Mouse (Mus musculus) thymus, adult 2 months (tissue): ENCODE results near the gene Dnah9. TPM values are rescaled to one million over a fixed set of nuclear protein-coding genes. Genes with fewer than 3 reads are reported as not detected.

ENCODE experiments used
- DNase-seq: peaks from one replicate; pipeline ENCODE4 v3.0.0; 2021
- H3K27ac ChIP-seq: fragments of 200-500 bp; 2 replicates; pipeline ENCODE4 v1.5.1; 2012; ENCODE audit warnings: low read length, control low read depth; ENCODE audit not compliant: control insufficient read depth, insufficient read depth
- H3K27me3 ChIP-seq: fragments of 200-500 bp; 2 replicates; pipeline ENCODE4 v1.6.1; 2012; ENCODE audit warnings: mild to moderate bottlenecking, low read length, moderate library complexity, mixed read lengths; ENCODE audit not compliant: control insufficient read depth, insufficient read depth
- H3K36me3 ChIP-seq: fragments of 200-500 bp; 2 replicates; pipeline ENCODE4 v1.6.1; 2012; ENCODE audit warnings: mild to moderate bottlenecking, low read length, moderate library complexity; ENCODE audit not compliant: control insufficient read depth, insufficient read depth
- H3K4me1 ChIP-seq: fragments of 200-500 bp; replicated peaks from 2 replicates; pipeline ENCODE4 v1.6.1; 2012; ENCODE audit warnings: low read length; ENCODE audit not compliant: control insufficient read depth, insufficient read depth
- H3K4me3 ChIP-seq: fragments of 200-500 bp; 2 replicates; pipeline ENCODE4 v1.5.1; 2012; ENCODE audit warnings: mild to moderate bottlenecking, low read length, control low read depth, moderate library complexity; ENCODE audit not compliant: control insufficient read depth, insufficient read depth
- CTCF ChIP-seq: fragments of 200-500 bp; IDR thresholded peaks from 2 replicates; pipeline ENCODE4 v1.5.1; 2012; ENCODE audit warnings: mild to moderate bottlenecking, control low read depth, low read length, moderate library complexity, borderline replicate concordance; ENCODE audit not compliant: control insufficient read depth, poor library complexity, insufficient read depth; ENCODE audit errors: extremely low read depth
- POLR2A ChIP-seq: fragments of 200-500 bp; IDR thresholded peaks from 2 replicates; pipeline ENCODE4 v1.6.1; 2012; ENCODE audit warnings: mild to moderate bottlenecking, low read length, control low read depth, moderate library complexity; ENCODE audit not compliant: control insufficient read depth, poor library complexity, insufficient read depth; ENCODE audit errors: extremely low read depth
- WGBS: fragments of 180-500 bp; shearing (Covaris S2); methylation state at CpG from one replicate; pipeline ENCODE4 v1.1.7; 2018; 5-methylcytosine and 5-hydroxymethylcytosine counted together
- polyA plus RNA-seq: library from polyadenylated mRNA; depleted of rRNA; stranded (reverse); fragments of >200 nt; gene quantifications from 2 replicates; pipeline ENCODE4 v1.2.3, GENCODE M21; 2012; rRNA removed

Dnah9 gene
- 1.4 and 2.8 TPM in 2 replicates for polyA plus RNA-seq

DNA sequence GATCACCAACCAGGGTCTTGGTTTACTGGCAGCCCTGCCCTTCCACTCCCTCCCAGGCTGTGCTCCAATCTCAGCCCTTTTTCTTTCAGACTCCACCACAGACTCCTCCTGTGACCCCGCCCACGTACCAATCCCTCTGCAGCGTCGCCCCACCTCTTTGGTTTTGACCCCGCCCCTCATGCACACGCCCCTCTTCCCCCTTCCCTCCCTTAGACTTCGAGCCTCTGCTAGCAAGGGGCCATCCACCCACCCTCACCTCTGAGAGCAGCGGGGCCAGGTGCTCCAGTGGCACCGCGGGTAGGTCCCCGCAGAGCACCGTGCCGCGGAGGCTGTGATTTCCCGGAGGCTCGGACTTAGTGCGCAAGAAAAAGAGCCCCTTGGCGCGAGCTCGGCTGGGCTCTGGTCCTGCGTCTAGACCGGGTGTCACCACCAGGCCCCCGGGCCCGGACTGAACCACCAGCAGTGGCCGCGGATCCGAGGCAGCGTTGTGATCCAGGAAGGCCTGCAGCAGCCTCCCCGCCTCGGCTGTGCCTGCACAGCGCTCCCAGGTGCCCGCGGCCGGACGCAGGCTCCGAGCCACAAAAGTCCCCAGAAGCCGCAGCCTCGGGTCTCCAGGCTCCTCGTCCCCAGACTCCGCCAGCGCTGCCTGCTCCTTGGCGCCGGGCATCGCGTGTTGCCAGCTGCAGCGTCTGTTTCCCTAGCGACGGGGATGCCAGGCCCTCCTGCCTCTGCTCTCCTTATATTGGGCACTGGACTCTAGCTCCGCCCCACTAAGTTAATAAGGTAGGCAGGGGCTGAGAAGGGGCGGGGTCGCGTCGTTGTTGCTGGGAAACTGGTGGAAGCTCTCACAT lies at the start of gene Dnah9:
TSS of gene Dnah9 (minus strand) at position 751 of the 851 bp plus-strand sequence.
- H3K27ac ChIP-seq, result no peak within 1 kb of the TSS
- TF ChIP-seq POLR2A (no peak), CTCF (no peak)
- no peaks in the 10 kb centered on the region for H3K27me3 ChIP-seq
- H3K4me3 ChIP-seq, result peak within 1 kb of the TSS; percentile 4; the same call in 1 of the 2 replicates
- no peaks in the 10 kb centered on the region; the same call in 1 of the 2 replicates for H3K4me1 ChIP-seq
- 4% methylated on average over 53 of the region's 53 CpGs for WGBS
- no peaks in the 10 kb centered on the region for H3K36me3 ChIP-seq
- DNase-seq, result peak; percentile 5

GRCm38 (mm10) chr11:66188627-66189287 lies 20.4 kb upstream of the Dnah9 start:
- DNase-seq, result no peak
- Histone ChIP-seq H3K4me3 (no peak overlapping the region), H3K36me3 (no peaks in the 10 kb centered on the region), H3K4me1 (no peaks in the 10 kb centered on the region), H3K27ac (no peak overlapping the region), H3K27me3 (no peaks in the 10 kb centered on the region)
- WGBS, result 84% methylated on average over 3 of the region's 3 CpGs
- TF ChIP-seq POLR2A (no peak), CTCF (no peak)

GRCm38 (mm10) chr11:66188146-66188545 lies 19.8 kb upstream of the Dnah9 start:
- H3K36me3 ChIP-seq, result no peaks in the 10 kb centered on the region
- H3K27ac ChIP-seq, result no peak overlapping the region
- H3K27me3 ChIP-seq, result no peaks in the 10 kb centered on the region
- DNase-seq, result no peak
- WGBS, result 93% methylated on average over 2 of the region's 2 CpGs
- H3K4me3 ChIP-seq, result no peak overlapping the region
- no peak for TF ChIP-seq CTCF
- no peak for TF ChIP-seq POLR2A
- H3K4me1 ChIP-seq, result no peaks in the 10 kb centered on the region

GRCm38 (mm10) chr11:66177781-66178180 lies 9.4 kb upstream of the Dnah9 start:
- 79% methylated on average over 2 of the region's 2 CpGs for WGBS
- no peak overlapping the region for H3K4me3 ChIP-seq
- no peaks in the 10 kb centered on the region for H3K36me3 ChIP-seq
- no peaks in the 10 kb centered on the region for H3K4me1 ChIP-seq
- TF ChIP-seq POLR2A, result no peak
- TF ChIP-seq CTCF, result no peak
- H3K27me3 ChIP-seq, result no peaks in the 10 kb centered on the region
- DNase-seq, result no peak
- H3K27ac ChIP-seq, result no peak overlapping the region

GRCm38 (mm10) chr11:66164022-66164421 lies 4.3 kb downstream of the Dnah9 start:
- WGBS, result 82% methylated on average over 2 of the region's 2 CpGs

DNA sequence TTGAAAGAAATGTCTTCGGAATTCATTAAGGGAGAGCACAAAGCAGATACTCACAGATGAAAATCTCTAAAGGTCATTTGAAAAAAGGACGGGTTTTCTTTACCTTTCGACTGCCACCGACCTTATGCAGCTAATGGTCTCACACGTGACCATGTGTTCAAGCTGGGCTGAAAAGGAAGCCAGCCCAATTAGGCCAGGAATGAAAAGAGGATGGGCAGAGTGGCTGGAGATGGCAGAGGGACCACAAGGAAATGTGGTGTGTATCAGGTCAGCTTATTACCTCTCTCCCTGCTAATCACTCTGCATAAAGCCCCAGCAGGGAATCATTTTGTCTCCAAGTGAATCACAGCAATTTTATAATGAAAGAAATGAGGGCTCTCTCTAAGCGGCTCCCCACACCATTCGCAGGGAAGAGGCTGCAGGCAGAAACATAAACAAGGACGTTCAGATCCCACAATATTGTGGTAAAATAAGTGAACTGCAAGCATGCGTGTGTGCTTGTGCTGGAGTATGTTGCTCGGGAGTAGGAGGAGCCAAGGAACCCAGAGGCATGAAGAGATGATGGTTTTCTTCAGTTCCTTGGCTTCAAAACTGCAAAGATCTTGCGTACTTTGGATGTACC lies 27.6 kb downstream of the Dnah9 start:
- WGBS, result 79% methylated on average over 11 of the region's 11 CpGs

More at GRCm38 (mm10) chr11:66164022-66164421, 4.3 kb downstream of the Dnah9 start:
- Histone ChIP-seq H3K27ac (no peak overlapping the region), H3K4me1 (no peaks in the 10 kb centered on the region; the same call in 1 of the 2 replicates), H3K27me3 (no peaks in the 10 kb centered on the region), H3K36me3 (no peaks in the 10 kb centered on the region), H3K4me3 (no peak overlapping the region)
- no peak for DNase-seq
- TF ChIP-seq CTCF (no peak), POLR2A (no peak)

More for the DNA sequence above, 27.6 kb downstream of the Dnah9 start:
- Histone ChIP-seq H3K36me3 (no peaks in the 10 kb centered on the region), H3K27ac (no peak overlapping the region), H3K4me3 (no peak overlapping the region), H3K4me1 (no peaks in the 10 kb centered on the region), H3K27me3 (no peaks in the 10 kb centered on the region)
- DNase-seq, result no peak
- TF ChIP-seq CTCF (no peak), POLR2A (no peak)
